Mouse (Mus musculus) urinary bladder, adult 18-20 months (tissue): ENCODE data around the gene Foxo3.

Experiments
- DNase-seq, 2 experiments: peaks; one replicate each; pipeline ENCODE4 v3.0.0; 2022; ENCODE audit warnings: low spot score in 2 of 2, mixed read lengths in 2 of 2

The Foxo3 gene

GRCm38 (mm10) chr10:42226176-42226575 lies 50.4 kb downstream of the Foxo3 start:
- no peak for DNase-seq

GRCm38 (mm10) chr10:42225184-42225935 lies 51.2 kb downstream of the Foxo3 start:
- DNase-seq, result no peak

GRCm38 (mm10) chr10:42221996-42222395 lies 54.6 kb downstream of the Foxo3 start:
- DNase-seq, result no peak

DNA sequence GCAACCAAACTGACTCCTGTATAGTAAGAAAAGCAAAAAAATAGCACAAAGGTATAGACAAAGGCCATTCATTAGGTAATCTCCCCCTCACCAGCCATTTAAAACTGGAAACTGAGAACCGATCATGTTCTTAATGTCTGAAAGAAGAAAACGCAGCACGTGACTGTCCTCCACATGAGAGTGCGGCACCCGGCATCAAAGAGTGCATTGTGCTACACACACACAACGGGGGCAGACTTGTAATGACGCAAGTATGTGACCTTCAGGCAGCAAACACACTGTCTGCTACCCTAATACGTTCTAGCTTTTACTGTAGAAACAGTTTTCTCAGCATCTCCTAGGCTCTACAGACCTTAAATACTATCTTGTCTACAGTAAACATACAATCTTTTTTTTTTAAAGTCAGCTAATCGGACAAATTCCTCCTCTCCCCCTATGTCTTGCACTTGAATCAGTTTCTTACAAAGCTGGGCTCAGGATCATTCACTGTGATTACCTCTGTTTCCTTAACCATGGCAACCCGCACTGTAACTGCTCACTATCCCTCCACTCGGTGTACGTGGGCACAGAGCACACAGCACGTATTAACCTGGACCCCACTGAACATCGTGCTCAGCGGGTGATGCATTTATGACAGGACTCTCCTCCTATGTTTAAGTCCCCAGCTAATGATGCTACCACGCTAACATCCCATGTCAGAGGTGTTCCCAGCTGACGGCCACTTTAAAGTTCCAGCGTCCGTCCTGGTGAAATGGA lies 55.2 kb downstream of the Foxo3 start:
- DNase-seq, result no peak

- DNase-seq, result no peak
These were observed 56.1 kb downstream of the Foxo3 start for GRCm38 (mm10) chr10:42220418-42220952.

GRCm38 (mm10) chr10:42211407-42211806 lies 65.1 kb downstream of the Foxo3 start:
- no peak for DNase-seq

GRCm38 (mm10) chr10:42210641-42211040 lies 65.9 kb downstream of the Foxo3 start:
- DNase-seq, result no peak

GRCm38 (mm10) chr10:42209809-42210208 lies 66.7 kb downstream of the Foxo3 start:
- DNase-seq, result no peak

GRCm38 (mm10) chr10:42207612-42208011 lies 68.9 kb downstream of the Foxo3 start:
- DNase-seq, result no peak

DNA sequence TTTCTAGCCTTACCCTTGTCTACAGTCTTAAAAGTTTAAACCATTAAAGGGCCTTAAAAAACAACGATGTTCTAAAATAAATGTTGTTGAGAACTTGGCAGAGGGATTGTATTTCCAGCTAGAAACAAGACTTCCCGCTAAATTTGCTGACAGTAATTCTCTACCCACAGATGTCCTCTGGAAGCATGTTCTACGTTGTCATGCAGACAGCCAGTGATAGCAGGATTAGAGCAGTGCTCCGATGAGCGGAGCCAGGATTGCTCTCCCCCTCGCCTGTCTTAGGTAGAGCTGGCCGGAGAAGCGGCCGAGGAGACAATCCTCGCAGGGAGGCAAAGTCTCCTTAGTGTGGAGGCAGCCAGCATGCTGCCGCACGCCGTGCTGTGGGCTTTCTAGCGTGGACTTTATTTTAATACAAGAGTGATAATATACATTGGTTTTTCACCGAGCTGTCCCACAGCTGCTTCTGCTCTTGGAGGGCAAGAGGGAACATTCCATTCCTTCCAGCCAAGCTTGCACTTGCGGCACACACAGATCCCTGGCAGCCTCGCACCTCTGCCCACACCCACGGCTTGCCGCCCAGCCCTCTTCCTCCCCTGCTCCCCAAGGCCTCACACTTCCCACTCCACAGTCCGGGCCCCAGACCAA lies 71.7 kb downstream of the Foxo3 start:
- DNase-seq, result peak in 1 of 2 experiments; percentile 45

GRCm38 (mm10) chr10:42203321-42204155 lies 73.0 kb downstream of the Foxo3 start:
- DNase-seq, result no peak

- DNase-seq, result no peak
These were observed 74.0 kb downstream of the Foxo3 start for GRCm38 (mm10) chr10:42202561-42202960.

- no peak for DNase-seq
These were observed 77.1 kb downstream of the Foxo3 start for GRCm38 (mm10) chr10:42199472-42199871.

DNA sequence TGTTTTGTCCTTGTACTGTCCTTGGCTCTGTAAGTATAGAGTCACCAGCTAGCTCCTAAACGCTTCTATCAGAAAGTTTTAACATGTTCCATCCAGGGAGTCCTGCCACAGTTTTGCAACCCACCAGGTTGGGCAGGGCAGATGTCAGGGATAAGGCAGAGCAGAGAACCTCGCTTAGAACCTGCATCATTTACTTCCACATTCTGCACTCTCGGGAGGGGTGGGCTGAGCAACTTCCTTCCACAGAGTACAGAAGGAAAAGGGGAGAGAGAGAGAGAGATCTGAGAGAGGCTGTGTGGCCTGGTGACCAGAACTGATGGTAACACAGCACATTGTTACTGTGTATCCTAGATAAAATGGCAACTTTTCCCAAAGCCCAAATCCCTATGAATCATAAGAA lies 77.9 kb downstream of the Foxo3 start:
- DNase-seq, result no peak

DNA sequence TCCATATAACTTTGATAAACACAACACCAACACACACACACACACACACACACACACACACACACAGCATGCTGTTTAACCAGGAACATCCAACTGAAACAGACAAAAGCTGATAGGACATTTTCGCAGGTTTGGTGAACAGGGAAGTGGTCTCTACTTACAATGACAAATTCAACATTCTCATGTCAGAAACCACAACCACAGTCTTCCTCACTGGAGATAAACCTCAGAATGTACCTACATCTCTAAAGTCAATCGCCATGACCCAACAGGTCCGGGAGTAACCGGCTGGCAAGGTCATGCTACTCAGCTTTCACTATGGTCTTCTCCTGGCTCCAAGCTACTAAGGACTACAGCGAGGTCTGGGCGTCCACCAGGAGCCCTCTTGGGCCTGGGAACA lies 81.8 kb downstream of the Foxo3 start:
- DNase-seq, result no peak

DNA sequence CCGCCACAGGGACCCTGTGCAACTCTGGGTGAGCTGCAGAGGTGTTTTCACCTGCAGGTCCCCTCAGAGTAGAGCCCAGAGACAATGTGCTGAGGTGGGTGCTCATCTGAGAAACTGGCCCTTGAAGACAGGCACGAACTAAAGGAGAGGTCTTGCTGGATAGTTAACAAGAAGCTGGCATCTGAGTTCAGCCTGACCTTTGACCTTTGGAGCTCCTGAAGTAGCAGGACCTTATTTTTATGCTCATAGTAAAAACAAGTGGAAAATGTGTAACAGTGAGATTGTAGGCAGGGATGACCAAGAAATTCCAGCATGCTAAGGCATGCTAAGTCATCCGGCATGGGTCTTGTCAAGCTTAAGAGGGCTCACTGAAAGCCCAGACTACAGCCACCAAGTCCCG lies 82.6 kb downstream of the Foxo3 start:
- no peak for DNase-seq

DNA sequence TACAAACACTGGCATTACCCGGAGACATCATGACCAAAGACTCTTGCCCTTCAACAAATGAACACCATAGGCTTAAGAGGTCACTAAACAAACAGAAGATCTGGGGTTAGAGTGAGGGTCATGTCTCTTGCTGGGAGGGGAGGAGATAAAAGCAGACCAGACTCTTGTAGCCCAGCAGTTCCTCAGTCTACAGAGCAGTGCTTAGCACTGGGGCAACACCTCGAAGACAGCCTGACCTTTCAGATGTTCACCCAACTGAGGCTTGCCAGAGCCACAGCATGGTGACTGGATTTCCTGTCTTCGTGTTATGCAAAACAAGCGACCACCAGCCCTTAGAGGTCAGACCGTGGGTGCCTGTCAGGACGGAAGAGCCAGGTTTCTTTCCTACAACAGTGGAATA lies 83.6 kb downstream of the Foxo3 start:
- no peak for DNase-seq

DNA sequence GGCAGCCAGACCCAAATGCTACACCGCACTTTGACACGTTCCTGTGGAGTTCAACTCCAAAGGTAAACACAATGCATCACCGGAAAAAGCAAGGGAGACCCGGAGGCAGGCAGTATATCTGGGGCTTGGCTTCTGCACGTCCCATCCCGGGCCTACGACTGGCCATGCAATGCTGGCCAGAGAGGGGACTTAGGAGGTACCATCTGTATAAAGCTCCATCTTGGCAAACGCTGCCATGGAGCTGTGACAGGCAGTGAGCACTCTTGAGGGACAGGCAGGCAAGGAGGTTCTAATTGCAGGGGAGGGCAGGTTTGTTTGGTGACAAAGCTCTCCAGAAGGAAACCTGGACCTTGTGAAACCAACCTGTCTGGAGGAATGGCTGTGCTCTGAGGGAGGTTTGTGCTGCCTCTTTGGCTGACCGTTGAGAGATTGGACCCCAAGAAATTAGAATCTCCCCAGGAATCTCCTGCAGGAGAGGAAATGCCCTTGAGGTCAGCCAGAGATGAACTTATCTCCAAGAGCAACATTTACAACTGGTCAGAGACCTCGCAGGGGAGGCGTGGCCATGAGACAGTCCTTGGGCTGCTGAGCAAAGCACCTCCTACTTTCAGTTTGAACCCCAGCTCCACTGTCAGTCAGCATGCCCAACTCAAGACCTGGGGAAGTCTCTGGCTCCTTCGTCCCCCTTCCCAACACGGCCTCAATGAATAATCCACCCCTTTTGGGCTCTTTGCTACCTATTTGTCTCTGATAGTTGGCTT lies 86.7 kb downstream of the Foxo3 start:
- DNase-seq, result no peak

DNA sequence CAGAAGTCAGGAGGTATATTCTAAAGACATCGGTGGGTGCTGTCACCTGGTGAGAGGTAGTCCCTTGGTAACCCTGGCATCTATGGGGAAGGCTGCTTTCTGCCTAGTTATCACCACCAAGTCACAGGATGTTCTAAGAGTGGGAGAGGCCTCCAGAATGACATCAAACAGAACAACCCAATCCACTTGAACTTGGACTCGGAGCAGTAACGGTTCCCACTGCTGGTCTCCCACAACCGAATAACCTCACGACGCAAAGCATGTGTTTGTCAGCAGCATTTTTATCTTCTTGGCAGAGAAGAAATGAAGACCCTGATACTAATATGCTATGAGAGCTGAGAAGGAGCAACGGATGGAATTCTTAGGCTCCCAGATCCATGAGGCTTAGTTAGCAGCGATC lies 87.5 kb downstream of the Foxo3 start:
- DNase-seq, result no peak

DNA sequence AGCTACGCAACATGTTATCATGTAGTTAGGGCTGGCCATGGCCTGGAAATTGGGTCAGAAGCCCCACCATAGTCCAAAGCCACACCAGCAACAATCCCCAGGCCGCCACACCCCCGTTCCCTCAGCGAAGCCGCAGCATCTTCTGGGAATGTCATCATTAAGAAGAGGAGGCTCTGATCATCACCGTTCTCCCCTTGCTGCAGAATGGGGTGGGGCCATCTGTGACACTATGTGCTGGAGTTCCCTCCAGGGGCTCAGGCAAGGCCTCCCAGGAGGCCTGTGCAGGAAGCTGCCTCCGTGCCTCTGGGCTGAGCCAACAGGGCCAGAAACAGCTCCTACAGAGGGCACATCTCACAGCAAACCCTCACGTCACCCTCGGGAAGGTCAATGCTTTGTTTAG lies 88.5 kb downstream of the Foxo3 start:
- no peak for DNase-seq

- no peak for DNase-seq
These were observed 89.6 kb downstream of the Foxo3 start for GRCm38 (mm10) chr10:42186941-42187401.
